Mouse (Mus musculus): ENCODE results near the gene Defb36. TPM values are rescaled to one million over a fixed set of nuclear protein-coding genes. Genes with fewer than 3 reads are reported as not detected.

The Defb36 gene
- not detected for polyA plus RNA-seq (2014; fragmentation: Illumina TruSeq; extraction: RNeasy Lipid Tissue Mini Kit (QIAGEN cat#74804))

GRCm38 (mm10) chr2:152604057-152604456 lies at the start of gene Defb36:
TSS of gene Defb36 (plus strand) at chr2:152604327.

GRCm38 (mm10) chr2:152569038-152569437 lies 35.1 kb upstream of the Defb36 start, which contains the start of gene Gm17416:
TSS of gene Gm17416 (plus strand) at chr2:152569338.

GRCm38 (mm10) chr2:152572114-152572794 lies 31.9 kb upstream of the Defb36 start, which contains the start of gene Defb21:
TSS of gene Defb21 (plus strand) at chr2:152572744.

GRCm38 (mm10) chr2:152580107-152580506 lies 24.0 kb upstream of the Defb36 start, which contains the start of gene Defb19:
TSS of gene Defb19 (minus strand) at chr2:152580312.

GRCm38 (mm10) chr2:152599299-152599698 lies 4.8 kb upstream of the Defb36 start, which contains the start of gene Defb45:
TSS of gene Defb45 (minus strand) at chr2:152599399.

GRCm38 (mm10) chr2:152622953-152623352 lies 18.8 kb downstream of the Defb36 start, which contains the start of gene Defb25:
TSS of gene Defb25 (minus strand) at chr2:152623053.

GRCm38 (mm10) chr2:152626774-152627591 lies 22.9 kb downstream of the Defb36 start, which contains the start of gene Rem1:
TSS of gene Rem1 (plus strand) at chr2:152626951.

Other genes starting within 250 kb of the Defb36 start
- not detected for gene Nrsn2, start 227.7 kb upstream of the Defb36 start, polyA plus RNA-seq (2014; fragmentation: Illumina TruSeq; extraction: RNeasy Lipid Tissue Mini Kit (QIAGEN cat#74804))
- gene Sox12, start 206.3 kb upstream of the Defb36 start, polyA plus RNA-seq (2014; fragmentation: Illumina TruSeq; extraction: RNeasy Lipid Tissue Mini Kit (QIAGEN cat#74804)) = 3.2 TPM
- 12.9 TPM for gene Zcchc3, start 189.3 kb upstream of the Defb36 start, polyA plus RNA-seq (2014; fragmentation: Illumina TruSeq; extraction: RNeasy Lipid Tissue Mini Kit (QIAGEN cat#74804))
- 4.4 TPM for gene 6820408C15Rik, start 188.7 kb upstream of the Defb36 start, polyA plus RNA-seq (2014; fragmentation: Illumina TruSeq; extraction: RNeasy Lipid Tissue Mini Kit (QIAGEN cat#74804))
- gene Defb23, start 139.7 kb upstream of the Defb36 start, polyA plus RNA-seq (2014; fragmentation: Illumina TruSeq; extraction: RNeasy Lipid Tissue Mini Kit (QIAGEN cat#74804)) = not detected
- 4.8 TPM for gene Defb20, start 127.3 kb upstream of the Defb36 start, polyA plus RNA-seq (2014; fragmentation: Illumina TruSeq; extraction: RNeasy Lipid Tissue Mini Kit (QIAGEN cat#74804))
- gene Defb22, start 114.2 kb upstream of the Defb36 start, polyA plus RNA-seq (2014; fragmentation: Illumina TruSeq; extraction: RNeasy Lipid Tissue Mini Kit (QIAGEN cat#74804)) = not detected
- not detected for gene Defb26, start 92.6 kb upstream of the Defb36 start, polyA plus RNA-seq (2014; fragmentation: Illumina TruSeq; extraction: RNeasy Lipid Tissue Mini Kit (QIAGEN cat#74804))
- gene Defb28, start 86.1 kb upstream of the Defb36 start, polyA plus RNA-seq (2014; fragmentation: Illumina TruSeq; extraction: RNeasy Lipid Tissue Mini Kit (QIAGEN cat#74804)) = not detected
- gene Defb29, start 64.2 kb upstream of the Defb36 start, polyA plus RNA-seq (2014; fragmentation: Illumina TruSeq; extraction: RNeasy Lipid Tissue Mini Kit (QIAGEN cat#74804)) = not detected
- gene Gm17416, start 35.0 kb upstream of the Defb36 start, polyA plus RNA-seq (2014; fragmentation: Illumina TruSeq; extraction: RNeasy Lipid Tissue Mini Kit (QIAGEN cat#74804)) = not detected
- gene Defb21, start 31.6 kb upstream of the Defb36 start, polyA plus RNA-seq (2014; fragmentation: Illumina TruSeq; extraction: RNeasy Lipid Tissue Mini Kit (QIAGEN cat#74804)) = not detected
- gene Defb19, start 24.0 kb upstream of the Defb36 start, polyA plus RNA-seq (2014; fragmentation: Illumina TruSeq; extraction: RNeasy Lipid Tissue Mini Kit (QIAGEN cat#74804)) = 21.0 TPM
- not detected for gene Defb45, start 4.9 kb upstream of the Defb36 start, polyA plus RNA-seq (2014; fragmentation: Illumina TruSeq; extraction: RNeasy Lipid Tissue Mini Kit (QIAGEN cat#74804))
- gene Defb25, start 18.7 kb downstream of the Defb36 start, polyA plus RNA-seq (2014; fragmentation: Illumina TruSeq; extraction: RNeasy Lipid Tissue Mini Kit (QIAGEN cat#74804)) = not detected
- gene Rem1, start 22.6 kb downstream of the Defb36 start, polyA plus RNA-seq (2014; fragmentation: Illumina TruSeq; extraction: RNeasy Lipid Tissue Mini Kit (QIAGEN cat#74804)) = 1.5 TPM
- 35.9 TPM for gene H13, start 65.1 kb downstream of the Defb36 start, polyA plus RNA-seq (2014; fragmentation: Illumina TruSeq; extraction: RNeasy Lipid Tissue Mini Kit (QIAGEN cat#74804))
- 23.2 TPM for gene Mcts2, start 82.7 kb downstream of the Defb36 start, polyA plus RNA-seq (2014; fragmentation: Illumina TruSeq; extraction: RNeasy Lipid Tissue Mini Kit (QIAGEN cat#74804))
- 21.2 TPM for gene Id1, start 131.9 kb downstream of the Defb36 start, polyA plus RNA-seq (2014; fragmentation: Illumina TruSeq; extraction: RNeasy Lipid Tissue Mini Kit (QIAGEN cat#74804))
- not detected for gene Cox4i2, start 149.8 kb downstream of the Defb36 start, polyA plus RNA-seq (2014; fragmentation: Illumina TruSeq; extraction: RNeasy Lipid Tissue Mini Kit (QIAGEN cat#74804))
- 28.0 TPM for gene Bcl2l1, start 227.4 kb downstream of the Defb36 start, polyA plus RNA-seq (2014; fragmentation: Illumina TruSeq; extraction: RNeasy Lipid Tissue Mini Kit (QIAGEN cat#74804))
- gene Tpx2, start 243.6 kb downstream of the Defb36 start, polyA plus RNA-seq (2014; fragmentation: Illumina TruSeq; extraction: RNeasy Lipid Tissue Mini Kit (QIAGEN cat#74804)) = 63.9 TPM